In the genomic region with DNA sequence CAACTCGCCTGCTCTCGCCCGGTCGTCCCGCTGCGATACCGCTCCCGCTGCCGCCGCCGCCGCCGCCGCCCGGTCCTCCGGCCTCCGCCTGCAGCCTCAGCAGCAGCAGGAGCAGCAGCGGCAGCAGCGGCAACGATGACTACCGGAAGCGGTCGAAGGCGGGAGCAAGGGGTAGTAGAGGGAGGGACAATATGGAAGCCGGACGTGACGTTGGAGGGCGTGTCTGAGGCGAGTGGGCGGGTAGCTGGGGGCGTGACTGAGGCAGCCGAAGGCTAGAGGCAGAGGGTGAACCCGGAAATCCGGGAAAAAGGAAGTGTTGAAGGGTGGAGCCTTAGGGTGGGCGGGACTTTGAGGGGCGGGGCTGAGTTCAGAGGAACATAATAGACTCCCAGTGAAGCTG, we compare ENCODE assay signal across 8 mouse cellular contexts. TPM values are rescaled to one million over a fixed set of nuclear protein-coding genes. Genes with fewer than 3 reads are reported as not detected.
DNase-seq lines count a peak whose midpoint lies in the region; ATAC-seq lines count a peak whose summit lies in the region.

Eif4ebp2 (minus strand) TSS at position 17 of the 400 bp plus-strand sequence.

- peak within 1 kb of the TSS; percentile 74 for H3K4me2 ChIP-seq in lung, embryonic 16.5 days (ENCODE audit: low read depth, low read length)

- H3K4me3 ChIP-seq in lung, embryonic 16.5 days (ENCODE audit: low read length), result peak within 1 kb of the TSS; percentile 98

- peaks cover 23% of the 10 kb centered on the region for H3K4me1 ChIP-seq in lung, embryonic 16.5 days (replicated peaks; ENCODE audit: control insufficient read depth, insufficient read depth, low read length)

- H3K9ac ChIP-seq in lung, embryonic 16.5 days (ENCODE audit: low read length), result peak within 1 kb of the TSS; percentile 98

- no peaks in the 10 kb centered on the region for H3K9me3 ChIP-seq in lung, embryonic 16.5 days (ENCODE audit: control insufficient read depth, low read length)

- 0% methylated on average over 29 of the region's 36 CpGs for WGBS in lung, embryonic 16.5 days

- ATAC-seq in hematopoietic stem cell, adult 5-6 weeks (replicated peaks in 1 of 2; ENCODE audit: insufficient read depth in 1 of 2, low FRiP score in 2 of 2, low TSS enrichment in 1 of 2, low read depth in 1 of 2, poor library complexity in 2 of 2, severe bottlenecking in 2 of 2), result peak; percentile 98
- ATAC-seq in lung, embryonic 16.5 days (ENCODE audit: low read depth), result peak; percentile 99

- peaks cover 3% of the 10 kb centered on the region; the same call in 1 of the 2 replicates for H3K36me3 ChIP-seq in lung, embryonic 16.5 days (ENCODE audit: control insufficient read depth, insufficient read depth, low read length)

- H3K27me3 ChIP-seq in lung, embryonic 16.5 days (ENCODE audit: control insufficient read depth, insufficient read depth, low read depth, low read length), result no peaks in the 10 kb centered on the region

- peak within 1 kb of the TSS; percentile 82 for H3K27ac ChIP-seq in lung, embryonic 16.5 days (ENCODE audit: low read length)

- peak; percentile 89 for DNase-seq in MEL-GATA-1-ER (ENCODE audit: extremely low read depth, low read depth)
- peak; percentile 98 for DNase-seq in cerebellum, adult 8-10 months
- DNase-seq in forelimb bud, embryonic 11.5 days (ENCODE audit: low read depth, low spot score), result peak; percentile 98
- DNase-seq in layer of hippocampus, adult 9-10 months (ENCODE audit: low spot score), result peak; percentile 97
- peak; percentile 97 for DNase-seq in ovary, postnatal 10 days (ENCODE audit: low spot score)
- DNase-seq in thymus, postnatal 10 days (ENCODE audit: low spot score in 2 of 2), result peak; percentile 99 to 100

RNA-seq across cellular contexts. Expression of gene Eif4ebp2, which starts in this region (rescaled TPM):
- 12.8 and 17.4 TPM in 2 replicates for total RNA-seq in hematopoietic stem cell, adult 5-6 weeks (2017)
- 58.4 and 58.5 TPM in 2 replicates for polyA plus RNA-seq in lung, embryonic 16.5 days (2015; fragmentation: Nextera tagmentation; extraction: Ambion mirVana)

Comparison
In these comparisons a context has a peak if more than half of its experiments do, and no peak if none do; other contexts are left out.
1. Peak in every context shown above with its lines: DNase-seq, ATAC-seq, H3K4me3 ChIP-seq and H3K27ac ChIP-seq.